Mouse (Mus musculus): ENCODE measurements at regions not wholly inside any gene's neighbourhood (a gene's known extent, or its start where the extent isn't known, plus 50 kb on each side); places are given as distances from the start of the nearest gene placed in this dataset.

DNA sequence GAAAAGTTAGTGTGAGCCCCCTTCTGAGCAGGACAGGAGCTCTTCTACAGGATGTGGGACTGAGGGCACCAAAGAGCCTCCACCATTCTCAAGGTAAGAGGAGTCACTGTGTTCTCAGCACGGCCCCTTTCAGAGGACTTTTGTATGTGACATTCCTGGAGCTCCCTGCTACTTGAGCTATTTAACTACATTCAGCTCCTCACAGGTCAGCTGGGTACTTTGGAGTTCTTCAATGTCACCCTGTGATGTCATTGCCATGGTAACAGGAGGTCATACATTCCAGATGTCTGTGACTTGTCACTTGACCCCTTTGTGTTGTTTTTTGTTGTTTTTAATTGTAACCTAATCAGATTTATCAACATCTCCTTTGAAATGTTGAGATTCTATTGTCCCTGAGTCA, 122.9 kb upstream of the Gm15217 start:
- Histone ChIP-seq H3K4me2 (replicated peaks) (no peak overlapping the region), H3K27me3 (no peaks in the 10 kb centered on the region), H3K36me3 (no peaks in the 10 kb centered on the region), H3K4me3 (no peak overlapping the region), H3K9me3 (no peaks in the 10 kb centered on the region), H3K4me1 (no peaks in the 10 kb centered on the region), H3K9ac (replicated peaks) (no peak overlapping the region), H3K27ac (replicated peaks) (no peak overlapping the region)
- no peak for ATAC-seq (replicated peaks)
- WGBS, result 20% methylated on average over 1 of the region's 1 CpGs

- WGBS, result 87% methylated on average over 4 of the region's 4 CpGs
- ATAC-seq (replicated peaks), result no peak
- Histone ChIP-seq H3K36me3 (no peaks in the 10 kb centered on the region), H3K27ac (replicated peaks) (no peak overlapping the region), H3K27me3 (no peaks in the 10 kb centered on the region), H3K9ac (replicated peaks) (no peak overlapping the region), H3K4me1 (no peaks in the 10 kb centered on the region), H3K4me2 (replicated peaks) (no peak overlapping the region), H3K9me3 (no peaks in the 10 kb centered on the region), H3K4me3 (no peak overlapping the region)
Measured at GRCm38 (mm10) chr14:46257311-46257710, 121.9 kb upstream of the Gm15217 start.

DNA sequence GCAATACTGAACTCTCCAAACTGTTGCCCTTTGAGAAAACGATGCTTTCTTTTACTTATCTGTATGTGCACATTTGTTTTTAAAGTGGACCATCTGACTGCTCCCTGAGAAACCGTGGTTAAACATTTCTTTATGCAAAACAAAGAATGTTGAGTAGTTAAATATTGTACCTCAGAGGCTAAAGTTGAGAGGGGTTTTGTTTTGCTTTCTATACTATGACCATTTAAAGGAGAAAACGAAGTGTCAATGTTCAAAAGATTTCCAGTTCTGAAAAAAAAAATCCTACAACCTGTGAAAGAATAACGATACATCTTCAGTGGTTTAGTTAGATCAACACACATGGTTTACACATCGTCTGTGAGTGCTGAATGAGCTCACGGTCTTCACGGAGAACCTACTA, 120.7 kb upstream of the Gm15217 start:
- Histone ChIP-seq H3K4me3 (no peak overlapping the region), H3K27ac (replicated peaks) (no peak overlapping the region), H3K9ac (replicated peaks) (no peak overlapping the region), H3K4me1 (no peaks in the 10 kb centered on the region), H3K36me3 (no peaks in the 10 kb centered on the region), H3K4me2 (replicated peaks) (no peak overlapping the region), H3K27me3 (no peaks in the 10 kb centered on the region), H3K9me3 (no peaks in the 10 kb centered on the region)
- WGBS, result 80% methylated on average over 7 of the region's 7 CpGs
- ATAC-seq (replicated peaks), result no peak

GRCm38 (mm10) chr14:46260291-46260980, 118.8 kb upstream of the Gm15217 start:
- no peak overlapping the region for H3K9ac ChIP-seq (replicated peaks)
- no peaks in the 10 kb centered on the region for H3K4me1 ChIP-seq
- WGBS, result 73% methylated on average over 4 of the region's 4 CpGs
- no peak overlapping the region for H3K4me2 ChIP-seq (replicated peaks)
- no peaks in the 10 kb centered on the region for H3K36me3 ChIP-seq
- H3K9me3 ChIP-seq, result no peaks in the 10 kb centered on the region
- no peak overlapping the region for H3K4me3 ChIP-seq
- H3K27ac ChIP-seq (replicated peaks), result no peak overlapping the region
- ATAC-seq (replicated peaks), result no peak
- H3K27me3 ChIP-seq, result no peaks in the 10 kb centered on the region

DNA sequence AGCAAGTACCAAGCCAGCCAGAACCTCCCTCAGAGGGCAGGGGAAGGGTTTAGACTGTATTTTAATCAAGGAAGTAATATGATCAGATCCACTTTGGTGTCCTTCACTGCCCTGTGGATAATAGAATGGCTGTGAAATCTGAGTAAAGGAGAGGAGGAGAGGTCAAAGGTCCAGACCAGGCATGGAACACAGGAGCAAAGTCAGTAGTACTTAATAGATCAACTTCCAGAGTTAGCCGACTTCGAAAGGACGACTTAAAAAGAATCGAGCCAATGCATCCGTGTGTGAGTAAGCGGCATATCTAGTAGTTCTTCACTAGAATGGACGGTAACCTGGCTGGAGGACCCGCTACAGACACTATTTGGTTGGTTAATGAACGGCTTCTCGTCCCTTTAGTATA, 103.8 kb upstream of the Gm15217 start:
- H3K36me3 ChIP-seq, result no peaks in the 10 kb centered on the region
- H3K4me1 ChIP-seq, result no peaks in the 10 kb centered on the region
- H3K4me2 ChIP-seq (replicated peaks), result no peak overlapping the region
- no peak for ATAC-seq (replicated peaks)
- no peak overlapping the region for H3K4me3 ChIP-seq
- no peaks in the 10 kb centered on the region for H3K9me3 ChIP-seq
- no peaks in the 10 kb centered on the region for H3K27me3 ChIP-seq
- no peak overlapping the region for H3K27ac ChIP-seq (replicated peaks)
- 95% methylated on average over 10 of the region's 10 CpGs for WGBS
- no peak overlapping the region for H3K9ac ChIP-seq (replicated peaks)

- no peaks in the 10 kb centered on the region for H3K4me1 ChIP-seq
- WGBS, result 95% methylated on average over 6 of the region's 6 CpGs
- H3K27me3 ChIP-seq, result no peaks in the 10 kb centered on the region
- H3K4me3 ChIP-seq, result no peak overlapping the region
- H3K9ac ChIP-seq (replicated peaks), result no peak overlapping the region
- H3K27ac ChIP-seq (replicated peaks), result no peak overlapping the region
- no peak for ATAC-seq (replicated peaks)
- H3K36me3 ChIP-seq, result no peaks in the 10 kb centered on the region
- H3K4me2 ChIP-seq (replicated peaks), result no peak overlapping the region
- no peaks in the 10 kb centered on the region for H3K9me3 ChIP-seq
Measured at GRCm38 (mm10) chr14:46276926-46277831, 102.0 kb upstream of the Gm15217 start.

DNA sequence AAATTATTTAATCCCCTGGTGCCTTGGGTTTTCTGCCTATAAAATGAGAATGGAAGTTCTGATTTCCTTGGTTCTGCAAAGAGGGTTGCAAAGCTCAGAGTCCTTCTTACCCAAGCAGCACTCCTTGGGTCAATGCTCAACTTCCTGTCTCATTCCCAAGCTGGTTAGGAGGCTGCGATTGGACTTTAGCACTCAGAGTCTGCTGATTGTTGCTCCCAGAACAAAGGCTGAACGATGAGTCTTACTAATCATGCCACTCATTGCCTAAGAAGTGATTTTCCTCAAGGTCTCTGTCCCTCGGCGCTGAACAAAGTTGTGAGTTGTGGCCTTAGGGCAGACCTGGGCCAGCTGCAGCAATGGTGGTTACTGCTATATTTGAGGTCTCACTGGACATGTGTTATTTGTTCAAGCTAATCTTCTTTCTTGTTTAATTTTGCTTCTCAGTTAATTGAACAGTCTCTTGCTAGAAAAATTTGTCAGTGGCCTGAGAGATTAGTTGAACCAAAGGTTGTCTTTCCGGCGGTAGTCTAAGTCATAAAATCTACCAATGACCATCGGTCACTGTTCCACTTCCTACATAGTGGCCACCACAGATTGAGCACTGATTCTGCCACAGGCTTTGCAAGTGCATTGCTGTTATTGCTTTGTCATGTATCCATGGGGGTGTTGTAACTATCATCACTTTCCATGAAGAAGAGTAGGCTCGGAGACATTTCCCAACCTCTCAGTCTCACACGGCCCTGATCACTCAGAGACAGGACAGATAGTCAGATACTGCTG, 101.2 kb upstream of the Gm15217 start:
- H3K4me1 ChIP-seq, result no peaks in the 10 kb centered on the region
- 92% methylated on average over 9 of the region's 9 CpGs for WGBS
- no peak for ATAC-seq (replicated peaks)
- H3K36me3 ChIP-seq, result no peaks in the 10 kb centered on the region
- H3K9me3 ChIP-seq, result no peaks in the 10 kb centered on the region
- H3K4me2 ChIP-seq (replicated peaks), result no peak overlapping the region
- no peak overlapping the region for H3K9ac ChIP-seq (replicated peaks)
- H3K4me3 ChIP-seq, result no peak overlapping the region
- no peak overlapping the region for H3K27ac ChIP-seq (replicated peaks)
- no peaks in the 10 kb centered on the region for H3K27me3 ChIP-seq

- no peaks in the 10 kb centered on the region for H3K4me1 ChIP-seq
- H3K4me2 ChIP-seq (replicated peaks), result no peak overlapping the region
- no peaks in the 10 kb centered on the region for H3K9me3 ChIP-seq
- no peak overlapping the region for H3K9ac ChIP-seq (replicated peaks)
- no peak overlapping the region for H3K4me3 ChIP-seq
- H3K36me3 ChIP-seq, result no peaks in the 10 kb centered on the region
- no peak for ATAC-seq (replicated peaks)
- 71% methylated on average over 2 of the region's 2 CpGs for WGBS
- H3K27me3 ChIP-seq, result no peaks in the 10 kb centered on the region
- H3K27ac ChIP-seq (replicated peaks), result no peak overlapping the region
Measured at GRCm38 (mm10) chr14:46292398-46292797, 86.8 kb upstream of the Gm15217 start.

DNA sequence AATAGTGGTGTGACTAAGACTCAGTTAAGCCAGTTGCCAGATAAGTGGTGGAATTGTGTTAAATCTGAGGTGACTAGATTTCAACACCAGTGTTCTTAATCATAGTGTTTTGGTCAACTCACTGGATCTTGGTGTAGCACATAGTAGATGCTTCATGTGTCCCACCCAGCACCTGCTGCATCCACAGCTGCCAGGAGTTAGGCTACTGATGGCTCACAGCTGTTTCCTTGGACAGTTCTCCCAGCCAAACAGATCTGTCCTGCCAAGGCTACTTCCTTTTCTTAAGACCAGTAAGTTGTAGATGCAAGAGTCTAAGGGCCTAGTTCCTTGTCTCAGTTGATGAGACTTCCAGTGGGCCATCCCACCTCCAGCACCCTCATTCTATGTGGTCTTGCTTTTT, 82.9 kb upstream of the Gm15217 start:
- Histone ChIP-seq H3K4me3 (no peak overlapping the region), H3K27me3 (no peaks in the 10 kb centered on the region), H3K4me1 (no peaks in the 10 kb centered on the region), H3K9me3 (no peaks in the 10 kb centered on the region), H3K9ac (replicated peaks) (no peak overlapping the region), H3K36me3 (no peaks in the 10 kb centered on the region), H3K4me2 (replicated peaks) (no peak overlapping the region), H3K27ac (replicated peaks) (no peak overlapping the region)
- no peak for ATAC-seq (replicated peaks)

- Histone ChIP-seq H3K4me1 (no peaks in the 10 kb centered on the region), H3K9me3 (no peaks in the 10 kb centered on the region), H3K36me3 (no peaks in the 10 kb centered on the region), H3K27ac (replicated peaks) (no peak overlapping the region), H3K9ac (replicated peaks) (no peak overlapping the region), H3K4me2 (replicated peaks) (no peak overlapping the region), H3K27me3 (no peaks in the 10 kb centered on the region), H3K4me3 (no peak overlapping the region)
- 69% methylated on average over 1 of the region's 1 CpGs for WGBS
- ATAC-seq (replicated peaks), result no peak
Measured at GRCm38 (mm10) chr14:46300546-46300945, 78.7 kb upstream of the Gm15217 start.

GRCm38 (mm10) chr14:46302601-46303000, 76.6 kb upstream of the Gm15217 start:
- 90% methylated on average over 2 of the region's 2 CpGs for WGBS
- no peaks in the 10 kb centered on the region for H3K36me3 ChIP-seq
- H3K27ac ChIP-seq (replicated peaks), result no peak overlapping the region
- no peaks in the 10 kb centered on the region for H3K4me1 ChIP-seq
- H3K9me3 ChIP-seq, result no peaks in the 10 kb centered on the region
- H3K4me3 ChIP-seq, result no peak overlapping the region
- no peak overlapping the region for H3K4me2 ChIP-seq (replicated peaks)
- no peak overlapping the region for H3K9ac ChIP-seq (replicated peaks)
- no peak for ATAC-seq (replicated peaks)
- no peaks in the 10 kb centered on the region for H3K27me3 ChIP-seq

DNA sequence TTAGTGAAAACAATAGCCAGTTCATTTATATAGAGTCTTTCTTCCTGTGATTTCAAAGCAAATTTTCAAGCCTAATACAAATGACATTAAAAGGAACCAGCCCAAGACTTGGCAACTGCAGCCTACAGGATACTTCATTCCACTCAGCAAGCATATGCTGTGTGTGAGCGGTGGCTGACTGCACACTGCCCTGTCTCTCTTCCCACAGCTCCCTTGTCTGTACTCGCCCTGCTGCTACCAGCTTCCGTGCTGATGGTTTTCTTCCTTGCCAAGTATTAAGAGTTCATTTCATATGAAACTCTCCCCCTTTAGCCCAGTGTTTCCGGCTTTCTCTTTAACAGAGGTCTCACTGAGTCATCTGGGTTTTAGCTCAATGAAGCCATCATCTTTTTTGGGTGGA, 73.9 kb upstream of the Gm15217 start:
- Histone ChIP-seq H3K9ac (replicated peaks) (no peak overlapping the region), H3K36me3 (no peaks in the 10 kb centered on the region), H3K4me1 (no peaks in the 10 kb centered on the region), H3K27me3 (no peaks in the 10 kb centered on the region), H3K27ac (replicated peaks) (no peak overlapping the region), H3K4me2 (replicated peaks) (no peak overlapping the region), H3K4me3 (no peak overlapping the region), H3K9me3 (no peaks in the 10 kb centered on the region)
- no peak for ATAC-seq (replicated peaks)
- 66% methylated on average over 4 of the region's 4 CpGs for WGBS
